Mouse (Mus musculus): ENCODE measurements around the gene 4930404N11Rik.

DNA sequence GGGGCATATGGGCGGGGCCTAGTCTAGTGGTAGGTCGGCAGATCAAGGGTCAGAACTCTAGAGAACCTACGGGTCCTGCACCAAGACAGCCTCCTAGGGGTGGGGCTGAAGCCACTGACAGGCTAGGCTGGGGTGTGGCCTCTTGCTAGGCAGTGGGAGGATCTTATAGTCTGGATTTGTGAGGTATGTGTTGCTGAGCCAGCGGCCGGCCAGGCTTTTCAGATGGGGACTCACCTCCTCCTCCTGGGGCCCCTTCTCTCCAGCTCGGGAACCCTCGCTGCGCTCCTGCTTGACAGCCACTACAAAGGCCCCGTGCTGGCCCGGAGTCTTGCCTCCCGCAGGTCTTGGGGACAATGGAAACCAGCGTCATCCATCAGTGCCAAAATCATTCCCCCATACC is 16.5 kb downstream of the 4930404N11Rik start:
- no peak for TF ChIP-seq CTCF (IDR thresholded peaks at IDR 0.05; ENCODE audit: low read depth)
- TF ChIP-seq EP300 (IDR thresholded peaks at IDR 0.05; ENCODE audit: low read depth) = no peak
